Mouse (Mus musculus) lung, embryonic 16.5 days (tissue): ENCODE results near the gene Pck2. TPM values are rescaled to one million over a fixed set of nuclear protein-coding genes. Genes with fewer than 3 reads are reported as not detected.

Experiments
- ATAC-seq: fragments of 200-750 bp; cut with Nextera tagmentation; 2 replicates; pipeline ENCODE4 v1.8.0; 2017; ENCODE audit warnings: low read depth, mild to moderate bottlenecking, moderate library complexity
- H3K27ac ChIP-seq: fragments of 300-500 bp; sonication (generic); 2 replicates; pipeline ENCODE4 v1.5.1; 2014; ENCODE audit warnings: mild to moderate bottlenecking, control low read depth, low read length
- H3K27me3 ChIP-seq: fragments of 300-500 bp; sonication (generic); 2 replicates; pipeline ENCODE4 v1.6.1; 2014; ENCODE audit warnings: low read depth, low read length, mixed read lengths; ENCODE audit not compliant: control insufficient read depth, insufficient read depth
- H3K36me3 ChIP-seq: fragments of 300-500 bp; sonication (generic); 2 replicates; pipeline ENCODE4 v1.6.1; 2014; ENCODE audit warnings: low read length; ENCODE audit not compliant: control insufficient read depth, insufficient read depth
- H3K4me1 ChIP-seq: fragments of 300-500 bp; sonication (generic); replicated peaks from 2 replicates; pipeline ENCODE4 v1.6.1; 2014; ENCODE audit warnings: low read length, mixed read lengths; ENCODE audit not compliant: control insufficient read depth, insufficient read depth
- H3K4me2 ChIP-seq: fragments of 300-500 bp; sonication (generic); 2 replicates; pipeline ENCODE4 v1.6.1; 2014; ENCODE audit warnings: low read depth, low read length, control low read depth
- H3K4me3 ChIP-seq: fragments of 300-500 bp; sonication (generic); 2 replicates; pipeline ENCODE4 v1.5.1; 2014; ENCODE audit warnings: mild to moderate bottlenecking, low read length, control low read depth
- H3K9ac ChIP-seq: fragments of 300-500 bp; sonication (generic); 2 replicates; pipeline ENCODE4 v1.6.1; 2014; ENCODE audit warnings: low read length, control low read depth
- H3K9me3 ChIP-seq: fragments of 300-500 bp; sonication (generic); 2 replicates; pipeline ENCODE4 v1.6.1; 2016; ENCODE audit warnings: low read length; ENCODE audit not compliant: control insufficient read depth
- WGBS: fragments of 180-500 bp; shearing (Covaris S2); extraction: QIAGEN DNeasy Blood & Tissue Kit; methylation state at CpG from one replicate; pipeline ENCODE4 v1.1.7; 2014; 5-methylcytosine and 5-hydroxymethylcytosine counted together
- polyA plus RNA-seq: library from polyadenylated mRNA; unstranded; fragments of >200 nt; fragmentation: Nextera tagmentation; extraction: Ambion mirVana; gene quantifications from 2 replicates; pipeline ENCODE4 v1.2.1, GENCODE M21; 2015

The Pck2 gene
- polyA plus RNA-seq, 1 experiment from 2014 or later = 69.4 TPM

GRCm38 (mm10) chr14:55577871-55578667 is 38.0 kb downstream of the Pck2 start, which contains the start of gene Psme1:
Gene Psme1, plus strand, starts transcription at chr14:55578123.
- no peaks in the 10 kb centered on the region for H3K27me3 ChIP-seq
- peaks cover 16% of the 10 kb centered on the region for H3K4me1 ChIP-seq
- no peaks in the 10 kb centered on the region for H3K9me3 ChIP-seq
- WGBS = under 1% methylated on average over 31 of the region's 32 CpGs
- H3K36me3 ChIP-seq = peaks cover 6% of the 10 kb centered on the region; the same call in 1 of the 2 replicates
- peak within 1 kb of the TSS; percentile 94 for H3K27ac ChIP-seq
- H3K9ac ChIP-seq = peak within 1 kb of the TSS; percentile 97
- peak; percentile 95 for ATAC-seq
- H3K4me2 ChIP-seq = peak within 1 kb of the TSS; percentile 75
- peak within 1 kb of the TSS; percentile 95 for H3K4me3 ChIP-seq

- peak; percentile 42 for ATAC-seq
- Histone ChIP-seq H3K9ac (peak overlapping the region; percentile 97), H3K4me3 (peak overlapping the region; percentile 95), H3K27ac (peak overlapping the region; percentile 94), H3K9me3 (no peaks in the 10 kb centered on the region), H3K4me1 (peaks cover 16% of the 10 kb centered on the region), H3K27me3 (no peaks in the 10 kb centered on the region), H3K4me2 (peak overlapping the region; percentile 75), H3K36me3 (peaks cover 6% of the 10 kb centered on the region; the same call in 1 of the 2 replicates)
- WGBS = 22% methylated on average over 6 of the region's 6 CpGs
Observed at GRCm38 (mm10) chr14:55578668-55579269, 38.7 kb downstream of the Pck2 start.

GRCm38 (mm10) chr14:55579511-55580496 is 39.7 kb downstream of the Pck2 start:
- Histone ChIP-seq H3K9ac (no peak overlapping the region), H3K4me2 (no peak overlapping the region), H3K4me3 (no peak overlapping the region), H3K27me3 (no peaks in the 10 kb centered on the region; the same call in 1 of the 2 replicates), H3K9me3 (no peaks in the 10 kb centered on the region), H3K27ac (no peak overlapping the region), H3K36me3 (peaks cover 6% of the 10 kb centered on the region; the same call in 1 of the 2 replicates), H3K4me1 (peaks cover 16% of the 10 kb centered on the region)
- no peak for ATAC-seq
- 83% methylated on average over 23 of the region's 23 CpGs for WGBS

GRCm38 (mm10) chr14:55580731-55581130 is 40.7 kb downstream of the Pck2 start:
- H3K4me1 ChIP-seq = peaks cover 18% of the 10 kb centered on the region
- H3K9ac ChIP-seq = no peak overlapping the region
- H3K4me3 ChIP-seq = no peak overlapping the region
- H3K27me3 ChIP-seq = no peaks in the 10 kb centered on the region; the same call in 1 of the 2 replicates
- WGBS = 90% methylated on average over 16 of the region's 16 CpGs
- H3K36me3 ChIP-seq = peaks cover 6% of the 10 kb centered on the region; the same call in 1 of the 2 replicates
- H3K27ac ChIP-seq = no peak overlapping the region
- ATAC-seq = no peak
- no peak overlapping the region for H3K4me2 ChIP-seq
- no peaks in the 10 kb centered on the region for H3K9me3 ChIP-seq

- no peak overlapping the region for H3K4me3 ChIP-seq
- ATAC-seq = no peak
- peaks cover 6% of the 10 kb centered on the region; the same call in 1 of the 2 replicates for H3K36me3 ChIP-seq
- 74% methylated on average over 9 of the region's 9 CpGs for WGBS
- H3K27ac ChIP-seq = no peak overlapping the region
- peaks cover 14% of the 10 kb centered on the region for H3K4me1 ChIP-seq
- H3K9me3 ChIP-seq = no peaks in the 10 kb centered on the region
- no peak overlapping the region for H3K9ac ChIP-seq
- H3K27me3 ChIP-seq = no peaks in the 10 kb centered on the region; the same call in 1 of the 2 replicates
- H3K4me2 ChIP-seq = no peak overlapping the region
Observed at GRCm38 (mm10) chr14:55581981-55582681, 42.1 kb downstream of the Pck2 start.

GRCm38 (mm10) chr14:55584303-55584701 is 44.2 kb downstream of the Pck2 start:
- H3K4me1 ChIP-seq = peaks cover 7% of the 10 kb centered on the region
- H3K9me3 ChIP-seq = no peaks in the 10 kb centered on the region
- WGBS = 31% methylated on average over 5 of the region's 5 CpGs
- H3K9ac ChIP-seq = peak overlapping the region; percentile 78
- H3K27me3 ChIP-seq = no peaks in the 10 kb centered on the region; the same call in 1 of the 2 replicates
- peak overlapping the region; percentile 83 for H3K4me2 ChIP-seq
- no peak for ATAC-seq
- peak overlapping the region; percentile 64 for H3K4me3 ChIP-seq
- H3K27ac ChIP-seq = no peak overlapping the region
- peaks cover 11% of the 10 kb centered on the region for H3K36me3 ChIP-seq

- Histone ChIP-seq H3K9ac (peak within 1 kb of the TSS; percentile 78), H3K27ac (no peak within 1 kb of the TSS), H3K4me1 (peaks cover 10% of the 10 kb centered on the region), H3K36me3 (peaks cover 11% of the 10 kb centered on the region), H3K4me3 (peak within 1 kb of the TSS; percentile 64), H3K4me2 (peak within 1 kb of the TSS; percentile 83), H3K9me3 (no peaks in the 10 kb centered on the region), H3K27me3 (no peaks in the 10 kb centered on the region; the same call in 1 of the 2 replicates)
- peak; percentile 80 for ATAC-seq
- WGBS = 4% methylated on average over 42 of the region's 43 CpGs
Observed at GRCm38 (mm10) chr14:55584702-55585565, 44.9 kb downstream of the Pck2 start, which contains the start of gene Emc9. Gene Emc9, minus strand, starts transcription at chr14:55585302.
